Mouse (Mus musculus) lung, adult 2 months (tissue): Measurements from ENCODE around the gene Pex6. TPM values are rescaled to one million over a fixed set of nuclear protein-coding genes. Genes with fewer than 3 reads are reported as not detected.
"Not testable (repeated sequence)": the region's sequence is repeated elsewhere in the genome, so short reads cannot be mapped to it uniquely, and the experiment has no call there.

Experiments
- DNase-seq: peaks from one replicate; pipeline ENCODE4 v3.0.0; 2022
- H3K4me1 ChIP-seq: fragments of 200-500 bp; 2 replicates; pipeline ENCODE4 v1.6.1; 2011; ENCODE audit warnings: low read length; ENCODE audit not compliant: control insufficient read depth, insufficient read depth
- H3K4me3 ChIP-seq: fragments of 200-500 bp; replicated peaks from 2 replicates; pipeline ENCODE3; 2011; ENCODE audit warnings: low read depth, mild to moderate bottlenecking, control low read depth, low read length; ENCODE audit errors: extremely low read depth
- CTCF ChIP-seq: fragments of 200-500 bp; IDR thresholded peaks from 2 replicates; pipeline ENCODE4 v1.5.1; 2011; ENCODE audit warnings: mild to moderate bottlenecking, low read length, control low read depth; ENCODE audit not compliant: insufficient read depth
- POLR2A ChIP-seq: fragments of 200-500 bp; IDR thresholded peaks from 2 replicates; pipeline ENCODE4 v1.6.1; 2011; ENCODE audit warnings: low read depth, mild to moderate bottlenecking, control low read depth, low read length, borderline replicate concordance; ENCODE audit errors: extremely low read depth
- WGBS: fragments of 180-500 bp; shearing (Covaris S2); methylation state at CpG from one replicate; pipeline ENCODE4 v1.1.7; 2018; 5-methylcytosine and 5-hydroxymethylcytosine counted together
- polyA plus RNA-seq: library from polyadenylated mRNA; depleted of rRNA; stranded (reverse); fragments of >200 nt; gene quantifications from 2 replicates; pipeline ENCODE4 v1.2.3, GENCODE M21; 2012

Gene Pex6
- polyA plus RNA-seq, 1 experiment = 60.6 TPM

- no peak for DNase-seq
- H3K4me3 ChIP-seq = no peak overlapping the region
- no peaks in the 10 kb centered on the region for H3K4me1 ChIP-seq
- WGBS = 89% methylated on average over 4 of the region's 4 CpGs
- TF ChIP-seq CTCF (no peak), POLR2A (no peak)
Measured at GRCm38 (mm10) chr17:46750580-46750979, 39.3 kb downstream of the Pex6 start.

- 17% methylated on average over 16 of the region's 16 CpGs for WGBS
- H3K4me1 ChIP-seq = no peaks in the 10 kb centered on the region
- TF ChIP-seq CTCF (no peak), POLR2A (no peak)
- DNase-seq = no peak
- H3K4me3 ChIP-seq = peak overlapping the region; percentile 86
Measured at GRCm38 (mm10) chr17:46751056-46751793, 40.0 kb downstream of the Pex6 start.

GRCm38 (mm10) chr17:46751794-46752556, 40.7 kb downstream of the Pex6 start, which contains the start of gene Cnpy3:
Gene Cnpy3, minus strand, starts transcription at chr17:46752214.
- Histone ChIP-seq H3K4me3 (peak within 1 kb of the TSS; percentile 86), H3K4me1 (no peaks in the 10 kb centered on the region)
- TF ChIP-seq POLR2A (peak; percentile 50; the same call in 1 of the 2 replicates), CTCF (no peak)
- WGBS = under 1% methylated on average over 58 of the region's 58 CpGs
- DNase-seq = peak; percentile 93

- Histone ChIP-seq H3K4me3 (no peak overlapping the region), H3K4me1 (no peaks in the 10 kb centered on the region)
- WGBS = 78% methylated on average over 12 of the region's 12 CpGs
- DNase-seq = no peak
- TF ChIP-seq CTCF (no peak), POLR2A (no peak)
Measured at GRCm38 (mm10) chr17:46758753-46759152, 47.5 kb downstream of the Pex6 start.

GRCm38 (mm10) chr17:46763544-46763943, 52.3 kb downstream of the Pex6 start, which contains the start of gene Ptcra:
Gene Ptcra, minus strand, starts transcription at chr17:46763712.
- no peaks in the 10 kb centered on the region for H3K4me1 ChIP-seq
- no peak for TF ChIP-seq CTCF
- TF ChIP-seq POLR2A = no peak
- WGBS = 56% methylated on average over 2 of the region's 2 CpGs
- DNase-seq = no peak
- no peak within 1 kb of the TSS for H3K4me3 ChIP-seq

- 56% methylated on average over 9 of the region's 9 CpGs for WGBS
- H3K4me1 ChIP-seq, DNase-seq, H3K4me3 ChIP-seq: not testable (repeated sequence)
Measured at GRCm38 (mm10) chr17:46764916-46765315, 53.7 kb downstream of the Pex6 start.

GRCm38 (mm10) chr17:46767868-46768267, 56.6 kb downstream of the Pex6 start:
- DNase-seq = peak; percentile 50
- TF ChIP-seq POLR2A = no peak
- WGBS = 36% methylated on average over 8 of the region's 8 CpGs

GRCm38 (mm10) chr17:46770546-46770945, 59.3 kb downstream of the Pex6 start:
- no peak for DNase-seq
- no peak for TF ChIP-seq POLR2A
- no peak for TF ChIP-seq CTCF
- Histone ChIP-seq H3K4me1 (peaks cover 2% of the 10 kb centered on the region; the same call in 1 of the 2 replicates), H3K4me3 (no peak overlapping the region)
- WGBS = 89% methylated on average over 11 of the region's 11 CpGs

More at GRCm38 (mm10) chr17:46767868-46768267, 56.6 kb downstream of the Pex6 start:
- Histone ChIP-seq H3K4me1 (no peaks in the 10 kb centered on the region), H3K4me3 (no peak overlapping the region)

- DNase-seq = no peak
- H3K4me1 ChIP-seq = peaks cover 2% of the 10 kb centered on the region; the same call in 1 of the 2 replicates
- no peak overlapping the region for H3K4me3 ChIP-seq
- no peak for TF ChIP-seq POLR2A
- TF ChIP-seq CTCF = no peak
- 91% methylated on average over 4 of the region's 4 CpGs for WGBS
Measured at GRCm38 (mm10) chr17:46771025-46771424, 59.8 kb downstream of the Pex6 start.

GRCm38 (mm10) chr17:46771616-46772015, 60.4 kb downstream of the Pex6 start:
- H3K4me3 ChIP-seq = no peak overlapping the region
- peaks cover 2% of the 10 kb centered on the region; the same call in 1 of the 2 replicates for H3K4me1 ChIP-seq
- WGBS = 59% methylated on average over 17 of the region's 17 CpGs
- DNase-seq = no peak
- TF ChIP-seq CTCF = no peak
- TF ChIP-seq POLR2A = no peak
